ENCODE assay signal across 8 mouse cellular contexts in the genomic region with DNA sequence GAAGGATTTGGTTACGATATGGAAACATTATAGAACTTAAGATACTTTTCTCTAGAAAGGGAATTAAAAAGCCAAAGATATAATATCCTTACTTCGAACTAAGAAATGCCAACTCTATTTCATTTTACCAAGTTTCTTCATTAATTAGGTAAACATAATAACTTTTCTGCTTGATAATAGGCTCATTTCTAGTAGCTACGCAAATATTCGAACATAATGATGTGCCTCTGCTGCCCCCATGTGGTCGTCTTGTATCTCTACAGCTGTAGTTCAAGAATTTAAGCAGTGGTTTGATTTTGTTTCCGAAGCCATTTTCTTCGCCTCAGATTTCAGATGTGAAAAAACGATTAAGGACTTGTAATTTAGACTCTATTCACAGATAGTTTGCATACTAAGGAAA. TPM values are rescaled to one million over a fixed set of nuclear protein-coding genes. Genes with fewer than 3 reads are reported as not detected.
DNase-seq lines count a peak whose midpoint lies in the region; ATAC-seq and TF ChIP-seq lines count a peak whose summit lies in the region.

No protein-coding gene starts in this region.

- peak; percentile 45; the same call in 1 of the 2 replicates for ATAC-seq in hindbrain, embryonic 11.5 days (ENCODE audit: low FRiP score)
- ATAC-seq in hindbrain, embryonic 12.5 days (ENCODE audit: low FRiP score): no peak
- no peak for ATAC-seq in heart, postnatal 0 days (ENCODE audit: insufficient read depth, low read depth)
- peak; percentile 84 for ATAC-seq in megakaryocyte progenitor cell, adult 5-6 weeks (replicated peaks; ENCODE audit: poor library complexity)
- no peak for ATAC-seq in stomach, embryonic 14.5 days (ENCODE audit: insufficient number of reproducible peaks, insufficient read depth, low FRiP score, low read depth)

- H3K36me3 ChIP-seq in hindbrain, embryonic 11.5 days (ENCODE audit: control insufficient read depth, insufficient read depth, low read length): no peaks in the 10 kb centered on the region
- H3K36me3 ChIP-seq in hindbrain, embryonic 12.5 days: no peaks in the 10 kb centered on the region
- H3K36me3 ChIP-seq in heart, postnatal 0 days (replicated peaks; ENCODE audit: control insufficient read depth, insufficient read depth, low read length): no peaks in the 10 kb centered on the region
- H3K36me3 ChIP-seq in stomach, embryonic 14.5 days (ENCODE audit: control insufficient read depth, insufficient read depth, low read length): no peaks in the 10 kb centered on the region

- H3K9me3 ChIP-seq in hindbrain, embryonic 11.5 days (ENCODE audit: control insufficient read depth, low read length): no peaks in the 10 kb centered on the region
- no peaks in the 10 kb centered on the region for H3K9me3 ChIP-seq in hindbrain, embryonic 12.5 days (replicated peaks)
- no peaks in the 10 kb centered on the region for H3K9me3 ChIP-seq in heart, postnatal 0 days (replicated peaks; ENCODE audit: control insufficient read depth, low read length)
- no peaks in the 10 kb centered on the region for H3K9me3 ChIP-seq in stomach, embryonic 14.5 days (ENCODE audit: control insufficient read depth, low read depth, low read length)

- TF ChIP-seq CTCF in cortical plate, adult 2 months (IDR thresholded peaks at IDR 0.05; ENCODE audit: extremely low read depth, insufficient read depth, low read length): peak; percentile 54; the same call in 1 of the 2 replicates
- peak; percentile 73 for TF ChIP-seq CTCF in heart, postnatal 0 days (IDR thresholded peaks at IDR 0.05; ENCODE audit: low read depth)

- TF ChIP-seq POLR2A in cortical plate, adult 2 months (IDR thresholded peaks at IDR 0.05; ENCODE audit: extremely low read depth, insufficient read depth, low read length): no peak

- H3K4me1 ChIP-seq in hindbrain, embryonic 11.5 days (replicated peaks; ENCODE audit: control insufficient read depth, insufficient read depth, low read length): no peaks in the 10 kb centered on the region
- no peaks in the 10 kb centered on the region for H3K4me1 ChIP-seq in hindbrain, embryonic 12.5 days
- H3K4me1 ChIP-seq in cortical plate, adult 2 months (ENCODE audit: control insufficient read depth, insufficient read depth, low read length): no peaks in the 10 kb centered on the region
- H3K4me1 ChIP-seq in heart, postnatal 0 days (ENCODE audit: control insufficient read depth, insufficient read depth): no peaks in the 10 kb centered on the region
- peaks cover 8% of the 10 kb centered on the region; the same call in 1 of the 2 replicates for H3K4me1 ChIP-seq in stomach, embryonic 14.5 days (ENCODE audit: control insufficient read depth, insufficient read depth, low read length)

- H3K9ac ChIP-seq in hindbrain, embryonic 11.5 days (ENCODE audit: low read depth, low read length): no peak overlapping the region
- no peak overlapping the region for H3K9ac ChIP-seq in hindbrain, embryonic 12.5 days
- H3K9ac ChIP-seq in heart, postnatal 0 days (replicated peaks; ENCODE audit: low read depth, low read length): no peak overlapping the region
- no peak overlapping the region for H3K9ac ChIP-seq in stomach, embryonic 14.5 days (replicated peaks; ENCODE audit: low read depth, low read length)

- H3K27ac ChIP-seq in hindbrain, embryonic 11.5 days (ENCODE audit: low read depth, low read length): no peak overlapping the region
- H3K27ac ChIP-seq in hindbrain, embryonic 12.5 days: no peak overlapping the region
- H3K27ac ChIP-seq in cortical plate, adult 2 months (ENCODE audit: insufficient read depth, low read length): no peak overlapping the region
- peak overlapping the region; percentile 38; the same call in 1 of the 2 replicates for H3K27ac ChIP-seq in heart, postnatal 0 days (ENCODE audit: low read depth)
- peak overlapping the region; percentile 74 for H3K27ac ChIP-seq in stomach, embryonic 14.5 days (ENCODE audit: low read length)

- TF ChIP-seq EP300 in heart, postnatal 0 days (IDR thresholded peaks at IDR 0.05; ENCODE audit: low read depth): no peak

- no peak overlapping the region for H3K4me2 ChIP-seq in hindbrain, embryonic 11.5 days (replicated peaks; ENCODE audit: low read depth, low read length)
- no peak overlapping the region for H3K4me2 ChIP-seq in hindbrain, embryonic 12.5 days (replicated peaks)
- H3K4me2 ChIP-seq in heart, postnatal 0 days (ENCODE audit: low read depth, low read length): no peak overlapping the region
- no peak overlapping the region for H3K4me2 ChIP-seq in stomach, embryonic 14.5 days (replicated peaks; ENCODE audit: low read depth, low read length)

- DNase-seq in hindbrain, embryonic 11.5 days (ENCODE audit: low spot score): peak; percentile 81
- DNase-seq in ZHBTc4 (ENCODE audit: low read depth, low spot score): peak; percentile 70
- peak; percentile 59 for DNase-seq in heart, postnatal 0 days (ENCODE audit: low spot score)
- DNase-seq in layer of hippocampus, adult 8-10 months (ENCODE audit: low spot score in 2 of 2): peak; percentile 17 to 34

- H3K27me3 ChIP-seq in hindbrain, embryonic 11.5 days (ENCODE audit: control insufficient read depth, insufficient read depth, low read length): no peaks in the 10 kb centered on the region
- no peaks in the 10 kb centered on the region for H3K27me3 ChIP-seq in hindbrain, embryonic 12.5 days
- H3K27me3 ChIP-seq in heart, postnatal 0 days (ENCODE audit: control insufficient read depth, insufficient read depth, low read length): no peaks in the 10 kb centered on the region
- no peaks in the 10 kb centered on the region for H3K27me3 ChIP-seq in stomach, embryonic 14.5 days (ENCODE audit: control insufficient read depth, insufficient read depth, low read length)

- H3K4me3 ChIP-seq in hindbrain, embryonic 11.5 days (ENCODE audit: low read depth, low read length): no peak overlapping the region
- H3K4me3 ChIP-seq in hindbrain, embryonic 12.5 days: no peak overlapping the region
- no peak overlapping the region for H3K4me3 ChIP-seq in cortical plate, adult 2 months (ENCODE audit: insufficient read depth, low read length)
- no peak overlapping the region for H3K4me3 ChIP-seq in heart, postnatal 0 days (ENCODE audit: low read depth, low read length)
- no peak overlapping the region for H3K4me3 ChIP-seq in stomach, embryonic 14.5 days (ENCODE audit: low read depth, low read length)

- WGBS in hindbrain, embryonic 11.5 days: 29% methylated on average over 8 of the region's 8 CpGs
- WGBS in hindbrain, embryonic 12.5 days: 26% methylated on average over 8 of the region's 8 CpGs
- WGBS in heart, postnatal 0 days: 21% methylated on average over 8 of the region's 8 CpGs
- 19% methylated on average over 8 of the region's 8 CpGs for WGBS in stomach, embryonic 14.5 days

RNA-seq across cellular contexts. Expression of gene Wdr75, which starts 28.8 kb away (rescaled TPM):
- 75.3 and 83.1 TPM in 2 replicates for polyA plus RNA-seq in hindbrain, embryonic 11.5 days (2014; fragmentation: Nextera tagmentation; extraction: Ambion mirVana)
- 57.4 and 60.8 TPM in 2 replicates for polyA plus RNA-seq in hindbrain, embryonic 12.5 days (2016; fragmentation: Nextera tagmentation; extraction: Ambion mirVana)
- 31.3 and 32.5 TPM in 2 replicates for polyA plus RNA-seq in cortical plate, adult 2 months (2012; rRNA removed)
- 99.0 and 178 TPM in 2 replicates for total RNA-seq in heart, postnatal 0 days (2014; rRNA removed; ENCODE audit: low replicate concordance)
- polyA plus RNA-seq in heart, postnatal 0 days (2015; fragmentation: Nextera tagmentation; extraction: Ambion mirVana): 21.1 and 23.2 TPM in 2 replicates
- 10 to 100 TPM; 36.9 to 50.4 (median 42.3) TPM for total RNA-seq in layer of hippocampus, adult 8-10 months (2022)
- 145 and 159 TPM in 2 replicates for total RNA-seq in megakaryocyte progenitor cell, adult 5-6 weeks (2015)
- 68.6 and 97.2 TPM in 2 replicates for total RNA-seq in megakaryocyte progenitor cell, adult 5-6 weeks (2017)
- 78.7 and 88.6 TPM in 2 replicates for polyA plus RNA-seq in stomach, embryonic 14.5 days (2014; fragmentation: Nextera tagmentation; extraction: Ambion mirVana)

Comparison
In these comparisons a context has a peak if more than half of its experiments do, and no peak if none do; other contexts are left out.
1. ATAC-seq: peak in hindbrain, embryonic 11.5 days (single experiment) and megakaryocyte progenitor cell, adult 5-6 weeks (single experiment); none in hindbrain, embryonic 12.5 days (single experiment), heart, postnatal 0 days (single experiment) and stomach, embryonic 14.5 days (single experiment).
2. DNase-seq: peak in every context shown above with its lines; median percentile 81 in hindbrain, embryonic 11.5 days; 70 in ZHBTc4; 59 in heart, postnatal 0 days; 26 in layer of hippocampus, adult 8-10 months.
3. H3K27ac ChIP-seq: peak in heart, postnatal 0 days (single experiment) and stomach, embryonic 14.5 days (single experiment); none in hindbrain, embryonic 11.5 days (single experiment), hindbrain, embryonic 12.5 days (single experiment) and cortical plate, adult 2 months (single experiment).